Mouse (Mus musculus): ENCODE data around the gene Cox8a. TPM values are rescaled to one million over a fixed set of nuclear protein-coding genes. Genes with fewer than 3 reads are reported as not detected.

The Cox8a gene
- 63.8 and 69.1 TPM in 2 replicates for polyA plus RNA-seq (2012)

DNA sequence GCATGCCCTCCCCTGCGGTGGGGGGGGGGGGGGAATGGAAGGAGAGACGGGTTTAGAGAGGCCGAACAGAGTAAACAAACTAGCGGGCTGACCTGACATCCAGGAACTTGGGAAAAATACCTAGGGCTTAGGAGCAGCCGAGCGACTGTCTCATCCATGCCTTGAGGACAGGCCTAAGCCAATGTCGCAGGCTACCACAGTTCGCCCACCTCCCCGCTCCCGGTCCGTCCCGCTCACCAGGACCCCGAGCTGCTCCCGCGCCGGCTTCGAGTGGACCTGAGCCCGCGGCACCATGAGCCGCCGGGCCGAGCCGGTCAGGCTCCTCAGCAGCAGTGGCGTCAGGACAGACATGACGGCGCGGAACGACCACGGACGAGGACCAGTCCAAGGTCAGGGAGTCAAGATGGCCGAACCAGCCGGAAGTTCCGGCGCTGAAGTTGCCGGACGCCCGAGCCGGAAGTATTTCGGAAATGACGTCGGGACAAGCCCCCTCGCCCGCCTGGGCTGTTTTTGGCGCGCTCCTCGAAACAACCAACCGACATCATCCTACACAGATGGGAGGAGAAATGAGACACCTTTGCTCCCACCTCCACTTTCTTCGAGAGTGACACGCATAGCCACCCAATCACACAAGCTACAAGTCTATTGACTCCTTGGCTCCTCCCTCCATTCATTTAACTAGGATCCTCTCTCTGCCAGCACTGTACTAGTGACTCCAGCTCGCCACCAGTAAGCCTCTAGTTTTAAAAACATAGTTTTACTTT, at the start of gene Cox8a:
Cox8a (minus strand) TSS at position 455 of the 764 bp plus-strand sequence.
- Histone ChIP-seq H3K4me3 (replicated peaks) (peak within 1 kb of the TSS; percentile 64), H3K9me3 (ENCODE audit: control insufficient read depth, low read length) (no peaks in the 10 kb centered on the region), H3K4me1 (ENCODE audit: control insufficient read depth) (peaks cover 40% of the 10 kb centered on the region), H3K36me3 (ENCODE audit: control insufficient read depth) (peaks cover 40% of the 10 kb centered on the region), H3K27me3 (ENCODE audit: control insufficient read depth) (no peaks in the 10 kb centered on the region)
- TF ChIP-seq TAL1 (IDR thresholded peaks at IDR 0.05; ENCODE audit: low read length) (no peak), GATA1 (IDR thresholded peaks at IDR 0.05; ENCODE audit: low read length) (no peak)

DNA sequence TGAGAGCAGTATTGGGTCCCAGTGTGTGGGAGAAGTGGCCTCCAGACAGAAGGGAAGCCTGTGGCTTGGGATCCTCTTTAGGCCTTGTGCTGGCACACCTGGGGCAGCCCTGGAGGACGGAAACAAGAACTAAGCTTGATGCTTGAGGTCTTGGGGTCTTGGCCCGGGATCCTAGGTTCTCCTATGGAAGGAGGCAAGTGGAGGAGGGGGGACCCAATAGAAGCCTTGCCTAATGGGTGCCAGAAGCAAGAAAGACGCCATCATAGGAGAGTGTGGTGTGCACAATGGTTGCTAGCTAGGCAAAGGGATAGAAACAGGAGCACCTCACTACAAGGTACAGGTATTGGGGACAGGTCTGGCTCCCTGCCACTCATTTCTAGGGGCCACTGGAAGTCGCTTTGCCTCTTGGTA, 49.0 kb upstream of the Cox8a start:
- TF ChIP-seq GATA1 (IDR thresholded peaks at IDR 0.05; ENCODE audit: low read length): no peak
- no peak for TF ChIP-seq TAL1 (IDR thresholded peaks at IDR 0.05; ENCODE audit: low read length)
- Histone ChIP-seq H3K9me3 (ENCODE audit: control insufficient read depth, low read length) (peaks cover 6% of the 10 kb centered on the region), H3K27me3 (ENCODE audit: control insufficient read depth) (peaks cover 56% of the 10 kb centered on the region), H3K4me1 (ENCODE audit: control insufficient read depth) (peaks cover 30% of the 10 kb centered on the region), H3K4me3 (replicated peaks) (no peak overlapping the region), H3K36me3 (ENCODE audit: control insufficient read depth) (no peaks in the 10 kb centered on the region)

GRCm38 (mm10) chr19:7265478-7266191, 48.2 kb upstream of the Cox8a start:
- H3K4me3 ChIP-seq (replicated peaks): no peak overlapping the region
- TF ChIP-seq GATA1 (IDR thresholded peaks at IDR 0.05; ENCODE audit: low read length) (no peak), TAL1 (IDR thresholded peaks at IDR 0.05; ENCODE audit: low read length) (no peak)
- H3K36me3 ChIP-seq (ENCODE audit: control insufficient read depth): no peaks in the 10 kb centered on the region
- H3K27me3 ChIP-seq (ENCODE audit: control insufficient read depth): peaks cover 56% of the 10 kb centered on the region
- peaks cover 30% of the 10 kb centered on the region for H3K4me1 ChIP-seq (ENCODE audit: control insufficient read depth)
- peaks cover 6% of the 10 kb centered on the region for H3K9me3 ChIP-seq (ENCODE audit: control insufficient read depth, low read length)

- H3K36me3 ChIP-seq (ENCODE audit: control insufficient read depth): no peaks in the 10 kb centered on the region
- peaks cover 52% of the 10 kb centered on the region for H3K27me3 ChIP-seq (ENCODE audit: control insufficient read depth)
- H3K4me3 ChIP-seq (replicated peaks): no peak overlapping the region
- TF ChIP-seq TAL1 (IDR thresholded peaks at IDR 0.05; ENCODE audit: low read length) (no peak), GATA1 (IDR thresholded peaks at IDR 0.05; ENCODE audit: low read length) (no peak)
- peaks cover 6% of the 10 kb centered on the region for H3K9me3 ChIP-seq (ENCODE audit: control insufficient read depth, low read length)
- peaks cover 30% of the 10 kb centered on the region for H3K4me1 ChIP-seq (ENCODE audit: control insufficient read depth)
Observed at GRCm38 (mm10) chr19:7264766-7265331, 47.4 kb upstream of the Cox8a start.

DNA sequence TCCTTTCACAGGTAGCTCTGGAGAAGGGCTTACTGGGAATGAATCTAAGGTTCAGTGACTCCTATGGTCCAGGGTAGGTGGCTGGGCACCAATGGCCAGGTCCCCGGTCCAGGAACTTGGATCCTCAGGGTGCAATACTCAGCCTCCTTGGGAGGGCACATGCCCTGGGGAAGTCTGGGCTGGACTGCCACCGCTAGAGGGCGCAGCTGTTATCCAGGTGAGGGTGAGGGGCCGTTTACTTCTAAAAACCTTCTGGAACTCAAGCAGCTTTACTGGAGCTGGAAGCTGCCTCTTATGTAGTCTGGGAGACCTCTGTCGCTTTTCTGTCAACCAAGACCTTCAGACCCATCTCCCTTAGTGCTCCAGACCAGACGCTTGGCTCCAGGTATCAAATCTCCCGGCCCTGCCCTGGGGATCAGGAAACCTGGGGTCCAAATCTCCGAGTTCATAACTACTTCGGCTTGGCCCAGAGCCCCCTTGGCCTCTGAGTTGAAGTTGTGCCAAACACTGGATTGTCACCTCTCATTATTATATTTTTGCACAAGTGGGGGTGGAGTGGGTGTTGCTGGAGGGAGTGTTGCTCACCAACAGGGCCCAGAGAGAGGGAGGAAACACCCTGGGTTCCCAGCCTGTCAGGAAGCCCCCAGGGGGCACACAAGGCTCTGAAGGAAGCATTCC, 46.8 kb upstream of the Cox8a start:
- Histone ChIP-seq H3K9me3 (ENCODE audit: control insufficient read depth, low read length) (peaks cover 6% of the 10 kb centered on the region), H3K4me1 (ENCODE audit: control insufficient read depth) (peaks cover 29% of the 10 kb centered on the region), H3K36me3 (ENCODE audit: control insufficient read depth) (no peaks in the 10 kb centered on the region), H3K4me3 (replicated peaks) (no peak overlapping the region), H3K27me3 (ENCODE audit: control insufficient read depth) (peaks cover 46% of the 10 kb centered on the region)
- TF ChIP-seq TAL1 (IDR thresholded peaks at IDR 0.05; ENCODE audit: low read length) (no peak), GATA1 (IDR thresholded peaks at IDR 0.05; ENCODE audit: low read length) (no peak)

DNA sequence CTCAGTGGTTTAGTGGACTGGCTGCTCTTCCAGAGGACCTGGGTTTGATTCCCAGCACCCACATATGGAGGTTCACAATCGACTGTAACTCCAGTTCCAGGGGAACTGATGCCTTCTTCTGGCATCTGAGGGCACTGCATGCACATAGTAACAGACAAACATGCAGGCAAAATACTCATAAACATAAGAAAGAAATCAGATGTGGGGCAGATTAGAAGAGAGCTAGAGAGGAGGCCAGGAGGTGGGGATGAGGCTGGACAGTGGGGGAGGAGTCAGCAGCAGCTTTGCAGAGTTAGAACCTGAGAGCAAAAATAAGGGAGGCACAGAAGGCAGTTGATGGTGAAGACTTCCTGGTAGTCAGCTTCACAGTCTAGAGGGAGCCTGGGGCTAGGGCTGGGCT, 45.2 kb upstream of the Cox8a start:
- Histone ChIP-seq H3K9me3 (ENCODE audit: control insufficient read depth, low read length) (peaks cover 6% of the 10 kb centered on the region), H3K36me3 (ENCODE audit: control insufficient read depth) (no peaks in the 10 kb centered on the region), H3K4me1 (ENCODE audit: control insufficient read depth) (peaks cover 13% of the 10 kb centered on the region), H3K4me3 (replicated peaks) (no peak overlapping the region), H3K27me3 (ENCODE audit: control insufficient read depth) (peaks cover 30% of the 10 kb centered on the region)
- TF ChIP-seq GATA1 (IDR thresholded peaks at IDR 0.05; ENCODE audit: low read length) (no peak), TAL1 (IDR thresholded peaks at IDR 0.05; ENCODE audit: low read length) (no peak)

DNA sequence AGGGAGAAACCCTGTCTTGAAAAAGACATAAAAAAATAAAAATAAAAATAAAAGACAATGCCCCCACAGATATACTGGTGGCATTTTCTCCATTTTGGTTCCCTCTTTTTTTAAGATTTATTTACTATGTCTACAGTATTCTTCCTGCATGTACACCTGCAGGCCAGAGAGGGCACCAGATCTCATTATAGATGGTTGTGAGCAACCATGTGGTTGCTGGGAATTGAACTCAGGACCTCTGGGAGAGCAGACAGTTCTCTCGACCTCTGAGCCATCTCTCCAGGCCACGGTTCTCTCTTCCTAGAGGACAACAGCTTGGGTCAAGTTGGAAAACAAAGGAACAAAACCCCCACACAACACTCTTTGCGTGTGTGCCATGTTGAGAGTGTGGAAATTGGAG, 44.5 kb upstream of the Cox8a start:
- Histone ChIP-seq H3K36me3 (ENCODE audit: control insufficient read depth) (no peaks in the 10 kb centered on the region), H3K4me3 (replicated peaks) (no peak overlapping the region), H3K9me3 (ENCODE audit: control insufficient read depth, low read length) (peaks cover 6% of the 10 kb centered on the region), H3K4me1 (ENCODE audit: control insufficient read depth) (peaks cover 8% of the 10 kb centered on the region), H3K27me3 (ENCODE audit: control insufficient read depth) (peaks cover 23% of the 10 kb centered on the region)
- TF ChIP-seq GATA1 (IDR thresholded peaks at IDR 0.05; ENCODE audit: low read length) (no peak), TAL1 (IDR thresholded peaks at IDR 0.05; ENCODE audit: low read length) (no peak)

DNA sequence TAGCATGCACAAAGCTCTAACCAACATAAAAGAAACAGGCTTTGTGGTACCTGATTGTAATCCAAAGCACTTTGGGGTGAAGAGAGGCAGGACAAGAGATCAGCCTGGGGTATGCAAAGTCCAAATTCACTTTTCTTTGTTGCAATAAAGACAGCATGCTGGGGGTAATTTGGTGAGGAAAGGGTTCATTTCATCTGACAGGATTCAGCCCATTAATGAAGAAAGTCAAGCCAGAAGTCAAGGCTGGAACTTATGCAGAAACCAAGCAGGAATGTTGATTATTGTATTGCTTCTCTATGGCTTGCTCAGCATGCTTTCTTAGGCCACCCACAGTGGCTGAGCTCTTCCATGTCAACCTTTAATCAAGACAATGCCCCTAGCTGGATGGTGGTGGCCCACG, 44.1 kb upstream of the Cox8a start:
- TF ChIP-seq TAL1 (IDR thresholded peaks at IDR 0.05; ENCODE audit: low read length) (no peak), GATA1 (IDR thresholded peaks at IDR 0.05; ENCODE audit: low read length) (no peak)
- peaks cover 6% of the 10 kb centered on the region for H3K9me3 ChIP-seq (ENCODE audit: control insufficient read depth, low read length)
- H3K4me1 ChIP-seq (ENCODE audit: control insufficient read depth): peaks cover 8% of the 10 kb centered on the region
- H3K4me3 ChIP-seq (replicated peaks): no peak overlapping the region
- H3K27me3 ChIP-seq (ENCODE audit: control insufficient read depth): peaks cover 19% of the 10 kb centered on the region
- no peaks in the 10 kb centered on the region for H3K36me3 ChIP-seq (ENCODE audit: control insufficient read depth)

Data from erythroblast, embryonic 14.5 days (primary cell).